10 mouse cellular contexts compared by ENCODE assay signal in genomic region chr9:8592618-8593017, GRCm38 (mm10). TPM values are rescaled to one million over a fixed set of nuclear protein-coding genes. Genes with fewer than 3 reads are reported as not detected.
DNase-seq lines count a peak whose midpoint lies in the region; ATAC-seq and TF ChIP-seq lines count a peak whose summit lies in the region.
"Had no signal": no experiment of that assay in that cellular context is flagged by ENCODE, and none has a peak within 500 bp of the region (broad histone marks: within the 10 kb centered on the region; RNA-seq: fewer than 3 reads in every experiment).

No protein-coding gene starts in this region.

- TF ChIP-seq EP300 in heart, adult 2 months (IDR thresholded peaks at IDR 0.05; ENCODE audit: insufficient read depth, low read depth, low read length), result no peak

- no peak overlapping the region for H3K27ac ChIP-seq in heart, adult 2 months
- H3K27ac ChIP-seq in neural tube, embryonic 11.5 days (ENCODE audit: low read depth, low read length), result no peak overlapping the region
- no peak overlapping the region for H3K27ac ChIP-seq in neural tube, embryonic 15.5 days (replicated peaks)
- H3K27ac ChIP-seq: limb, embryonic 13.5 days had no signal

- no peaks in the 10 kb centered on the region for H3K27me3 ChIP-seq in heart, adult 2 months (ENCODE audit: control insufficient read depth, insufficient read depth, low read length)
- H3K27me3 ChIP-seq in neural tube, embryonic 11.5 days (ENCODE audit: control insufficient read depth, insufficient read depth, low read length), result no peaks in the 10 kb centered on the region
- no peaks in the 10 kb centered on the region for H3K27me3 ChIP-seq in neural tube, embryonic 15.5 days (replicated peaks)
- H3K27me3 ChIP-seq: limb, embryonic 13.5 days had no signal

- no peaks in the 10 kb centered on the region for H3K9me3 ChIP-seq in neural tube, embryonic 11.5 days (ENCODE audit: control insufficient read depth, low read length)
- H3K9me3 ChIP-seq in neural tube, embryonic 15.5 days (replicated peaks), result no peaks in the 10 kb centered on the region
- H3K9me3 ChIP-seq: limb, embryonic 13.5 days had no signal

- WGBS in heart, adult 2 months, result 60% methylated on average over 6 of the region's 6 CpGs
- WGBS in neural tube, embryonic 11.5 days, result 48% methylated on average over 6 of the region's 6 CpGs
- WGBS in neural tube, embryonic 15.5 days, result 57% methylated on average over 6 of the region's 6 CpGs

- ATAC-seq in neural tube, embryonic 11.5 days (ENCODE audit: insufficient read depth, low FRiP score, low TSS enrichment), result no peak
- ATAC-seq in neural tube, embryonic 15.5 days (ENCODE audit: low FRiP score), result no peak
- ATAC-seq in monocyte, adult 5-6 weeks (replicated peaks; ENCODE audit: insufficient number of reproducible peaks, low FRiP score, low TSS enrichment, poor library complexity, severe bottlenecking), result no peak

- no peaks in the 10 kb centered on the region for H3K36me3 ChIP-seq in heart, adult 2 months (ENCODE audit: control insufficient read depth, insufficient read depth, low read length)
- no peaks in the 10 kb centered on the region for H3K36me3 ChIP-seq in neural tube, embryonic 11.5 days (ENCODE audit: control insufficient read depth, insufficient read depth, low read length)
- no peaks in the 10 kb centered on the region for H3K36me3 ChIP-seq in neural tube, embryonic 15.5 days
- H3K36me3 ChIP-seq: limb, embryonic 13.5 days had no signal

- DNase-seq in heart, adult 2 months, result no peak
- no peak for DNase-seq in heart, postnatal 25 days (ENCODE audit: low spot score)
- DNase-seq in neural tube, embryonic 11.5 days (ENCODE audit: low spot score), result peak; percentile 26
- DNase-seq in cerebellum, postnatal 14 days, result peak; percentile 66 to 74
- peak; percentile 22 for DNase-seq in mesoderm, embryonic 11.5 days (ENCODE audit: low read depth, low spot score)
- no peak for DNase-seq in heart, adult 8-10 months (ENCODE audit: low spot score)
- DNase-seq: gastrocnemius, postnatal 10 days had no signal

- peak; percentile 29; the same call in 1 of the 2 replicates for TF ChIP-seq CTCF in heart, adult 2 months (IDR thresholded peaks at IDR 0.05)

- H3K4me2 ChIP-seq in neural tube, embryonic 11.5 days (ENCODE audit: low read depth), result no peak overlapping the region
- no peak overlapping the region for H3K4me2 ChIP-seq in neural tube, embryonic 15.5 days
- H3K4me2 ChIP-seq: limb, embryonic 13.5 days had no signal

- no peak overlapping the region for H3K4me3 ChIP-seq in heart, adult 2 months
- no peak overlapping the region for H3K4me3 ChIP-seq in neural tube, embryonic 11.5 days (ENCODE audit: low read depth, low read length)
- no peak overlapping the region for H3K4me3 ChIP-seq in neural tube, embryonic 15.5 days (replicated peaks)
- H3K4me3 ChIP-seq: limb, embryonic 13.5 days had no signal

- H3K4me1 ChIP-seq in heart, adult 2 months (ENCODE audit: control insufficient read depth, insufficient read depth, low read length), result no peaks in the 10 kb centered on the region
- H3K4me1 ChIP-seq in neural tube, embryonic 11.5 days (ENCODE audit: control insufficient read depth, insufficient read depth, low read length), result no peaks in the 10 kb centered on the region
- H3K4me1 ChIP-seq in neural tube, embryonic 15.5 days, result no peaks in the 10 kb centered on the region
- H3K4me1 ChIP-seq: limb, embryonic 13.5 days had no signal

- no peaks in the 10 kb centered on the region for H3K79me2 ChIP-seq in heart, adult 2 months (replicated peaks; ENCODE audit: control insufficient read depth, insufficient read depth, low read length)

- no peak for TF ChIP-seq POLR2A in heart, adult 2 months (IDR thresholded peaks at IDR 0.05; ENCODE audit: insufficient read depth, low read depth, low read length)

- intact Hi-C loops in heart, adult 2 months (cut with DNase I), result no loop called here
- intact Hi-C loops in heart, postnatal 25 days (cut with DNase I), result no loop called here

- H3K9ac ChIP-seq in heart, adult 2 months (ENCODE audit: low read depth, low read length), result no peak overlapping the region
- no peak overlapping the region for H3K9ac ChIP-seq in neural tube, embryonic 11.5 days (ENCODE audit: low read length)
- H3K9ac ChIP-seq in neural tube, embryonic 15.5 days (replicated peaks), result no peak overlapping the region
- H3K9ac ChIP-seq: limb, embryonic 13.5 days had no signal

RNA-seq across cellular contexts. Expression of gene Trpc6, which starts 48.7 kb away (rescaled TPM):
- 1 to 10 TPM in 1 of 2 experiments, under 1 TPM in 1; 0.26 to 1.2 TPM for total RNA-seq in heart, adult 2 months (2021)
- polyA plus RNA-seq in heart, adult 2 months (2012; rRNA removed), result 0.09 and 0.12 TPM in 2 replicates
- total RNA-seq in heart, postnatal 25 days (2021), result under 1 TPM; 0.57 to 0.75 TPM
- 1.9 and 2.1 TPM in 2 replicates for polyA plus RNA-seq in neural tube, embryonic 11.5 days (2014; fragmentation: Nextera tagmentation; extraction: Ambion mirVana)
- 0.74 and 0.78 TPM in 2 replicates for polyA plus RNA-seq in neural tube, embryonic 15.5 days (2015; fragmentation: Nextera tagmentation; extraction: Ambion mirVana)
- 0.76 to 11.9 TPM (median 2.8 TPM) in 3 replicates for total RNA-seq in monocyte, adult 5-6 weeks (2017)
- under 1 TPM; 0.30 to 0.49 (median 0.36) TPM for total RNA-seq in heart, adult 8-10 months (2022)

Comparison
In these comparisons a context has a peak if more than half of its experiments do, and no peak if none do; other contexts are left out.
1. DNase-seq: peak in neural tube, embryonic 11.5 days (single experiment), cerebellum, postnatal 14 days (2 of 2) and mesoderm, embryonic 11.5 days (single experiment); none in heart, adult 2 months (0 of 2), heart, postnatal 25 days (single experiment) and heart, adult 8-10 months (single experiment).